Mouse (Mus musculus) C2C12 (cell line): ENCODE measurements around the gene Sccpdh.

Experiments
- CTCF ChIP-seq: IDR thresholded peaks from one replicate; pipeline ENCODE4 v1.5.1; 2011; ENCODE audit not compliant: control insufficient read depth, insufficient read depth, insufficient read length
- MYOD1 ChIP-seq: IDR thresholded peaks from one replicate; pipeline ENCODE4 v1.6.1; 2011; ENCODE audit warnings: low read depth; ENCODE audit not compliant: control insufficient read depth, insufficient read length
- MYOG ChIP-seq: IDR thresholded peaks from one replicate; pipeline ENCODE4 v1.6.1; 2011; ENCODE audit not compliant: control insufficient read depth, insufficient read length; ENCODE audit errors: extremely low read depth
- USF1 ChIP-seq: IDR thresholded peaks from one replicate; pipeline ENCODE4 v1.6.1; 2011; ENCODE audit warnings: low read depth, mild to moderate bottlenecking, control low read depth, moderate library complexity

GRCm38 (mm10) chr1:179644151-179644550, 23.9 kb upstream of the Sccpdh start:
- no peak for TF ChIP-seq MYOD1
- TF ChIP-seq CTCF = no peak
- no peak for TF ChIP-seq USF1
- no peak for TF ChIP-seq MYOG
